Mouse (Mus musculus): Measurements from ENCODE around the gene Madcam1.

Madcam1 gene

DNA sequence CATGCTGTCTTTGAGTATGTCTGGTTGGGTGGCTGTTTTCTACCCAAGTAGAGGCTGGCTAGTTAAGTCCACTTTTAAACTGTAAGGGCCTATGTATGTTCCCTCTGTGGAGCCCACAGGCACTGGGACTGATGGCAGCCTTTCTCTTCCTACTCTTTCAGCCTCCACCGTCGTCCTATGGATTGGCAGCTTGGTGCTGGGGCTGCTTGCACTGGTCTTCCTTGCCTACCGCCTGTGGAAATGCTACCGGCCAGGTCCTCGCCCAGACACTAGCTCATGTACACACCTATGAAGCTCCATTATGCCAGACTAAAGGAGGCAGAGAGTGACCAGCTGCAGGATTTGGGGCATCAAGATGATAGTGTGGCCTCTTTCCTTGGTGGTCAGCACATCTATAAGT lies 3.7 kb downstream of the Madcam1 start:
- DNase-seq (ENCODE audit: low spot score): no peak

- peak; percentile 93 for DNase-seq (ENCODE audit: low spot score)
These were observed 4.6 kb downstream of the Madcam1 start, which contains the start of gene Tpgs1 for GRCm38 (mm10) chr10:79668771-79669575. Gene Tpgs1, plus strand, starts transcription at chr10:79669369.

GRCm38 (mm10) chr10:79669576-79670057 lies 5.3 kb downstream of the Madcam1 start:
- DNase-seq (ENCODE audit: low spot score): no peak

- no peak for DNase-seq (ENCODE audit: low spot score)
These were observed 5.9 kb downstream of the Madcam1 start for GRCm38 (mm10) chr10:79670071-79670888.

GRCm38 (mm10) chr10:79671396-79672087 lies 7.2 kb downstream of the Madcam1 start:
- no peak for DNase-seq (ENCODE audit: low spot score)

DNA sequence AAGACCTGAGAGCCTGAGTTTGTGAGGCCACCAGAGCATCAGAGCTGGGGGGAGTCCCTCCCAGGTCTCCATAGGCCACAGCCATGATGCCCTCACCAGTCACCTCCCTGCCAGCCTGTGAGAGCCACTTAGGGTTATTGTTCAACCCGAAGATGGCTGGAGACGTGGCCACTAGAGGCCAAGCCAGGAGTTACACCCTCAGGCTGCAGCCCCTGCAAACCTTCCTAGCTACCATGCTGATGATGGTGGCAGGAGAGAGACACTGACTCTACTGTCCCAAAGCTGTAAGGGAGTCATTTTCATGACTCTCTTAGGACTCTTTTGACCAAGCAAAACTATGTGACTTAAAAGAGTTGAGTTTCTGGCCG lies 7.7 kb downstream of the Madcam1 start:
- DNase-seq (ENCODE audit: low spot score): no peak

GRCm38 (mm10) chr10:79673054-79673453 lies 8.7 kb downstream of the Madcam1 start:
- no peak for DNase-seq (ENCODE audit: low spot score)

DNA sequence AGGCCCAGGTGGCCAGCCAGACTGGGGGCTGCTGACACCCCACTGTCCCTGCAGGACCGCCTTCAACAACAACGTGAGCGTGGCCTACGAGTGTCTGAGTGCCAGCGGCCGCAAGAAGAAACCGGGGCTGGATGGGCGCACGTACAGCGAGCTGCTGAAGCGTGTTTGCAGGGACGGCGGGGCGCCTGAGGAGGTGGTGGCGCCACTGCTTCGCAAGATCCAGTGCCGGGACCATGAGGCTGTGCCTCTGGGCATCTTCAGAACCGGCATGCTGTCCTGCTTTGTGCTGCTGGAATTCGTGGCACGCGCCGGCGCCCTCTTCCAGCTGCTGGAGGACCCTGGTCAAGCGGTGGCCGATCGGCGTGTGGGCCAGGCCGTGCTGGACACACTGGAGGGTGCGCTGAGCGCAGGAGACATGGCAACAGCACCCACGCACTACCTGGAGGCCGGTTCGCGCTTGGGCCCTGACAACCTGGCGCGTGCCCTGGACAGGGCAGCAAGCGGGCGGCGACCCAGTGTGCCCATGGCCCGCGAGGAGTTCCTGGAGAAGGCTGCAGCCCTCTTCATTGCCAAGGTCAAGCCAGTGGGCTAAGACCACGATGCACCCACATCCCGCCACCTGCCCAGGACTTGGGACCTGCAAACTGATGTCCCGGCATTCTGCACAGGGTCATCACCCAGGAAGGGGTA lies 11.1 kb downstream of the Madcam1 start:
- no peak for DNase-seq (ENCODE audit: low spot score)

DNA sequence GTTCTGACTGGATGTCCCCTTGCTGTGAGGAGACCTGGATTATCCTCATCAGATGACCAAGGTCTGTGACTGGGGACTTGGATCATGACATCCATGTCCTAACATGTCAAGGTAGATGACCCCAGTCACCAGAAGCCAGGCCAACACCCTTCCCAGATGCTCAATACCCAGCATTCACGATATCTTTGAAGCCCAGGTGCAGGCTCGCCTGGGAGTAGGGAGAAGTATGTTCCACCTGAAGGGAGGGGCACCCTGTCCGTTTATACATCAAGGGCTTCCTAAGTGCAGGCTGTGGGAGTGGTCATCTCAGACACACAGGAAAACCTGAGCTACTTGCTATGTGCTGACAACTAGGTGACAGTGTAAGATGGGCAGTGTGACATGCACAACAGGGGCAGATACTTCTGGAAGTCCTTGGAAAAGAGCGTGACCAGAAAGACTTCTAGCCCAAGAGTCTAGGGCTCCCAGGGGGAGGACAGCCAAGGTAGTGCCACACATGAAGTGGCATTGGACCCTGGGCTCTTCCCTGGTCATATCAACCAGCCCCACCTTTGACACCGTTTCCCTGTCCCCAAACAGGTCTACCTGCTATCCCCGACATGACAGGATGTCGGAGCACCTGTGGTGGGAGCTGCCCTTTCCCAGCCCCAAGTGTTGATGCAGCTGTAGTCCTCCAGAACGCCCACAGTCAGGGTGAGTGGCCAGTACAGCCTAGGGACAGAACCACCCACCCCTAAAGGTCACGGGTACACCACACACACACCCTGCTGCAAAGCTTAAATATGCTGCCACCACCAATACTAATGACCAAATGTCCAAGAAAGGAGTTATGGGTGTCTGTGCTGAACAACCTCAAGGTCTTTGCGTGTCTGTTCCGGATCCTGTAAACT lies 16.5 kb downstream of the Madcam1 start:
- no peak for DNase-seq (ENCODE audit: low spot score)

DNA sequence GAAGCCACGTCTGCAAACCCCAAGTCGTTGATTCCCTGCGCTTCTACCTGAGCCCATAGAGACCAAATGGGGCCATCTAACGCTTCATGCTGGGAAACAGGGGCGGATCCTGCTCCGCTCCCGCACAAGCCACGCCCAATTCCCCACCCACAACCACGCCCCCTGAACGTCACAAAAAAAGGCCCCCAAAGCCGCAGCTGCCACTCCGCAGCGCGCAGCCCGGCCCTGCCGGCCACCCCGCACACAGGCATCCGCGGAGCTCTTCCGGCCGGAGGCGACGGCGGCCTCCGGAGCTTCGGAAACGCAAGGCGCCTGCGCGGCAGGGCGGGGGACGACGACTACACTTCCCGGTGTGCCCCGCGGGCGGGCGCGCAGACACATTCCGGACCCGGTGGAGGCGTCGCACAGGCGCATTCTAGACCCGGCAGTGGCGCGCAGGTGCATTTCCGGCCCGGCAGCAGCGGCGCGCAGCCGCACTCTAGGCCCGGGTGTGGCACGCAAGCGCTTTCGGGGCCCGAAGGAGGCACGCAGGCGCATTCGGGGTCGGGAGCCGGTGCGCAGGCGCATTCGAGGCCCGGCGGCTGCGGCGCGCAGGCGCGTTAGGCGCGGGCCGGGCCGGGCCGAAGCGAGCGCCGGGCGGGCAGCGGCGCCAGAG lies 17.4 kb downstream of the Madcam1 start, which contains the start of gene Cdc34:
Cdc34 (plus strand) TSS at position 605 of the 655 bp plus-strand sequence.
- peak; percentile 99 for DNase-seq (ENCODE audit: low spot score)

GRCm38 (mm10) chr10:79682551-79682915 lies 18.2 kb downstream of the Madcam1 start:
- no peak for DNase-seq (ENCODE audit: low spot score)

DNA sequence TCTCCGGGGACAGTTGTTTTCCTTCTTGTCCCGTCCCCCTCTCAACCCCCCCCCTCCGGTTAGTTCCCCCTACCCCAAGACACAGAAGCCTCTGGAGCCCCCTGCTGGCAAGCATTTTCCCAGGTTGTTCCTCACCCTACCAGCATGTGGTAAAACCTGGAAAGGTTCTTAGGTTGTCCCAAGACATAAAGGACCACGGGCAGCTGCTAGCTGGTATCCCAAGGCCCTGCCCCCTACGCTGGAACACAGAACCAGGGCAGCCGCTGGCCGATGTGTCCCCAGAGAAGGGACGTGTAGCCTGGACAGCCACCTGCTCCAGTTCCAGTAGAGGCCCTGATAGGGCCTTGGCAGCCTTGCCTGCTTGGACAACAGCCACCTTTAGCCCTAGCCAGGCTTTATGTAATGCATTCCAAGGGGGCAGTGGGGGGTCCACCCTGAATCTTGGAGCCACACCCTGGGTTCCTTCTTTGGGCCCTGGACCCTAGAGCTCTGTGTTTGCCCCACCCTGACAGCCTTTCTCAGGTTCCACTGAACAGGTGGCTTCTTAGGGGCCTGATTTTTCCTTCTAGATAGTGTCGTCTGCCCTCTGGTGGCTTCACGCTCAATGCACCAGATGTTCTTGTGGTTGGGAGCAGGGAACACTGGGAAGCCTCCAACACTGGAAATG lies 18.7 kb downstream of the Madcam1 start:
- no peak for DNase-seq (ENCODE audit: low spot score)

DNA sequence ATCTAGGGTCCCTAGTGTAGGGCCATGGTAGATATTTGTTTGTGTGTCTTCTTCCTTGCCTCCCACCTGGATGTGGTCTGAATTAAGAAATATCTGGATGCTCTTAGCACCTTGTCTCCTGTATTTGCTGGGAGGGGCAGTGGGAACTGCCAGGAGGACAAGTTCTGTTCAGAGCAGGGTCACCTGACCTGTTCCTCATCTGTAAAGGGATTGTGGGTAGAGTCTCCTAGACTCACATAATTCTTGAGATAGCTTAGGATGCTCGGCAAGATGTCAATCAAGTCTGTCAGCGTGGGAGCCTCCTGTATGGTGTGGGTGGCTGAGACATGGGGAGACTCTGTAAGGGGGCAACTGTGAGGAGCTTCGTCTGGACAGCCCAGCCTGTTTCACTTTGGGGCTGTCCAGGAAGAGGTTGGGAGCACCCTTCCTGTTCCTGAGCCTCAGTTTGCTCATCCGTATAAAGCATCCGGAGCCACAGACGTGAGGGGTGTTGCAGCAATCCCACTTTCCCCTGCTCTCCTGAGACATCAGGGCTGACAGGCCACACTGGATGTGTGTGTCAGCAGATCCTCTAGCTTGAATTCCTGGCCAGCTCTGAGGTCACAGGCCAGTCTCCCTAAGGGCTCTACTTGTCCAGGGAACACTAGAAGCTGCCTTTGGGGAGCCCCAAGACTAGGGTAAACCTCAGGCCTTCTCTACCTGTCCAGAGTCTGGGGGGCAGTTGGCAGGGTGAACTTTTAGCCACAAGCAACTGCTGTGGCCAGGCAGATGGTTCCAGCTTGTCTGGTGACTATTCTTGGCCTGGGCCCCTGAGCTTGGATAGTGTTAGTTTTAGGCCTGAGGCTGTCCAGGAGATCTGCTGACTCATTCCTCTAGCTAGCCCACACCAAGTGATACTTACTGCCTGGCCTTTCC lies 19.6 kb downstream of the Madcam1 start:
- no peak for DNase-seq (ENCODE audit: low spot score)

GRCm38 (mm10) chr10:79684770-79685600 lies 20.6 kb downstream of the Madcam1 start:
- DNase-seq (ENCODE audit: low spot score): no peak

GRCm38 (mm10) chr10:79686219-79686618 lies 21.9 kb downstream of the Madcam1 start:
- DNase-seq (ENCODE audit: low spot score): no peak

DNA sequence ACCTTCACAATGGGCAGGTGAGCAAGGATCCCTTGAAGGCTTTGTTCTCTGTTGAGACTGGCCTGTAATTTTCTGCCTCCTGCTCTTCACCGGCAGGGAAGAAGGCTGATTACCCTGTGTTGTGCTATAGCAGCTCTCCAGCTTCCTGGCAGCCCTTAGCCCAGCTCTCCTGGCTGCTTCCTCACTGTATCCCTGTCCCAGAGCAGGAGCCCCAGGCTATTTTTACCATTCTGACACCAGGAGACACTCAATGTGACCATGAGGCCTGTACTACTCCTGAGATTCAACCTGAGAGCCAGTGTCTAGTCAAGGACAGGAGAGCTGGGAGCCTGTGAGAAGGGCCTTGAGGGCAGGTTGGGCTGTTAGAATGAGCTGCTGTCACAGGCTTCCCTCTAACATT lies 22.3 kb downstream of the Madcam1 start:
- no peak for DNase-seq (ENCODE audit: low spot score)

GRCm38 (mm10) chr10:79687513-79687912 lies 23.2 kb downstream of the Madcam1 start:
- no peak for DNase-seq (ENCODE audit: low spot score)

DNA sequence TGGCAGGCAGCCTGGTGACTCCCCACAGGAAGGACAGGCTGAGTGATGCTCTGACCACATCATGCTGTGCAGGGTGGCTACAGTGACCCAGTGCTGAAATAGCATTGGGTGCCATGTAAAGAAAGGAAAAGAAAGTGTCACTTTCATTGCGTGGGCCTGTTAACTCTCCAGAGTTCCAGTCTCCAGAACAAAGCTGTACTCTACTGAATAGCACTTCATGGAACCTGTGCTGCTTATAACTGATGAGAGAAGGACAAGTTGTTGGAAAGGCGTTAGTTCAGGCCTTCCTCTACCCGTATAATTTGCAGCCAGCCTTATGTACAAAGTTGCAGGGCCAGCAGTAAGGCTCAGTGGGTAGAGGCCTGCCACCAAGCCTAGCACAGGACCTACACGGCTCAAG lies 24.4 kb downstream of the Madcam1 start, which contains the start of gene Gzmm:
Gzmm (plus strand) TSS at position 301 of the 400 bp plus-strand sequence.
- DNase-seq (ENCODE audit: low spot score): no peak
